Mouse (Mus musculus): ENCODE results near the gene Def8.

Def8 gene

GRCm38 (mm10) chr8:123491280-123492075, 68.2 kb downstream of the Def8 start:
- DNase-seq (ENCODE audit: low spot score) = no peak

GRCm38 (mm10) chr8:123492898-123493297, 69.6 kb downstream of the Def8 start:
- no peak for DNase-seq (ENCODE audit: low spot score)

GRCm38 (mm10) chr8:123497699-123498098, 74.4 kb downstream of the Def8 start:
- no peak for DNase-seq (ENCODE audit: low spot score)

- no peak for DNase-seq (ENCODE audit: low spot score)
Observed at GRCm38 (mm10) chr8:123498963-123499362, 75.6 kb downstream of the Def8 start.

GRCm38 (mm10) chr8:123499556-123499955, 76.2 kb downstream of the Def8 start:
- DNase-seq (ENCODE audit: low spot score) = no peak

GRCm38 (mm10) chr8:123502192-123502591, 78.9 kb downstream of the Def8 start:
- DNase-seq (ENCODE audit: low spot score) = no peak

GRCm38 (mm10) chr8:123503801-123504467, 80.6 kb downstream of the Def8 start:
- DNase-seq (ENCODE audit: low spot score) = no peak

GRCm38 (mm10) chr8:123504591-123505195, 81.4 kb downstream of the Def8 start:
- no peak for DNase-seq (ENCODE audit: low spot score)

GRCm38 (mm10) chr8:123505267-123505666, 81.9 kb downstream of the Def8 start:
- DNase-seq (ENCODE audit: low spot score) = no peak

GRCm38 (mm10) chr8:123505695-123506094, 82.4 kb downstream of the Def8 start:
- DNase-seq (ENCODE audit: low spot score) = no peak

- DNase-seq (ENCODE audit: low spot score) = no peak
Observed at GRCm38 (mm10) chr8:123507153-123507552, 83.8 kb downstream of the Def8 start.

- DNase-seq (ENCODE audit: low spot score) = no peak
Observed at GRCm38 (mm10) chr8:123510819-123511218, 87.5 kb downstream of the Def8 start.
